Comparison of ENCODE assay signal across 8 mouse cellular contexts in the genomic region with DNA sequence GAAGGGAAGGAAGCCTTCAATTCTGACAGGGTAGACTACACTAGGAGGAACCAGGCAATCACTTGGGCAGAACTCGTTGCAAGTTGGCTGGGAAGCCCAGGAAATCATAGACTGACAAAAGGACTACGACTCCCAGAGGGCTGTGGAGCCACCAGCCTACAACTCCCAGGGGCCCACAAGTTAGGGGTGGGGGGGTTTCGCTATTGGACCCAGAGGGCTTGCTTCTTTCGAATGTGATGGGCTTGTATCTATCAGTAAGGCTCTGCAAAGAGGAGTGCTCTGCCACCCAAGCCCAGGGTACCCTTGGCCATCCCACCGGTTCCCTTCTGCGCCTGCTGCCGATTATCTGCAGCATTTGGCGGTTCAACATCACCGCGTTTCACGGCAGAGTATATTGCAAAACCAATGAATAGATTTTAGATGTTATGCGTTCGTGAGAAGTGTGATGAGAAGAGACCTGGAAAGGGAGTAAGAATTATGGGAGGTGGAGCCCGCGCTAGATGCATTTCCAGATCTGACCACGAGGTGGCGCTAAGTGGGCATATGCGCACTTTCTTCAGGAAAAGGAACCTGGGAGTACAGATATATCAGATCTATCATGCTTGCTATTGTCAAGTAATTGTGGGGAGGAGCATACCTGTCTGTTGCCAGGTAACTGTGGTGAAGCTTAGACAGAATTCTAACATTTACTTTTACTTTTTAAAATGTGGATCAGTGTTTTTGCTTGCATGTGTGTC. TPM values are rescaled to one million over a fixed set of nuclear protein-coding genes. Genes with fewer than 3 reads are reported as not detected.
DNase-seq lines count a peak whose midpoint lies in the region; ATAC-seq and TF ChIP-seq lines count a peak whose summit lies in the region.

No protein-coding gene starts in this region.

- H3K9me3 ChIP-seq in embryonic facial prominence, embryonic 14.5 days (ENCODE audit: control insufficient read depth, low read length) = no peaks in the 10 kb centered on the region
- no peaks in the 10 kb centered on the region for H3K9me3 ChIP-seq in limb, embryonic 13.5 days
- H3K9me3 ChIP-seq in midbrain, embryonic 16.5 days (replicated peaks; ENCODE audit: control insufficient read depth, low read length, poor library complexity, severe bottlenecking) = no peaks in the 10 kb centered on the region

- peak overlapping the region; percentile 35; the same call in 1 of the 2 replicates for H3K9ac ChIP-seq in embryonic facial prominence, embryonic 14.5 days (ENCODE audit: low read depth, low read length)
- H3K9ac ChIP-seq in limb, embryonic 13.5 days = 0 out of 2 replicates have a peak overlapping the region, but pooled peaks have one; percentile 19
- peak overlapping the region; percentile 66 for H3K9ac ChIP-seq in midbrain, embryonic 16.5 days (ENCODE audit: low read depth, low read length)

- peak; percentile 84 for TF ChIP-seq CTCF in bone marrow, adult 2 months (IDR thresholded peaks at IDR 0.05; ENCODE audit: control insufficient read depth, insufficient read depth, low read length)

- TF ChIP-seq POLR2A in bone marrow, adult 2 months (IDR thresholded peaks at IDR 0.05; ENCODE audit: borderline replicate concordance, control insufficient read depth, low read depth, low read length) = no peak

- 11% methylated on average over 18 of the region's 18 CpGs for WGBS in bone marrow, adult 2 months
- WGBS in embryonic facial prominence, embryonic 14.5 days = 11% methylated on average over 18 of the region's 18 CpGs
- WGBS in limb, embryonic 13.5 days = 10% methylated on average over 18 of the region's 18 CpGs
- WGBS in midbrain, embryonic 16.5 days = 9% methylated on average over 18 of the region's 18 CpGs

- H3K4me2 ChIP-seq in embryonic facial prominence, embryonic 14.5 days (ENCODE audit: low read depth, low read length) = peak overlapping the region; percentile 42
- H3K4me2 ChIP-seq in limb, embryonic 13.5 days (replicated peaks) = peak overlapping the region; percentile 51
- H3K4me2 ChIP-seq in midbrain, embryonic 16.5 days (ENCODE audit: low read length) = peak overlapping the region; percentile 61

- no peaks in the 10 kb centered on the region for H3K27me3 ChIP-seq in embryonic facial prominence, embryonic 14.5 days (replicated peaks; ENCODE audit: control insufficient read depth, insufficient read depth, low read length)
- no peaks in the 10 kb centered on the region for H3K27me3 ChIP-seq in limb, embryonic 13.5 days
- no peaks in the 10 kb centered on the region for H3K27me3 ChIP-seq in midbrain, embryonic 16.5 days (ENCODE audit: control insufficient read depth, insufficient read depth, low read depth, low read length)

- no peak overlapping the region for H3K27ac ChIP-seq in bone marrow, adult 2 months (ENCODE audit: control insufficient read depth, insufficient read depth, low read depth, low read length, poor library complexity)
- no peak overlapping the region for H3K27ac ChIP-seq in embryonic facial prominence, embryonic 14.5 days (replicated peaks; ENCODE audit: low read depth, low read length)
- H3K27ac ChIP-seq in limb, embryonic 13.5 days = no peak overlapping the region
- H3K27ac ChIP-seq in midbrain, embryonic 16.5 days (ENCODE audit: low read length) = peak overlapping the region; percentile 75

- peak; percentile 70 for DNase-seq in A20 (ENCODE audit: low read depth, low spot score)
- peak; percentile 18 for DNase-seq in embryonic facial prominence, embryonic 14.5 days (ENCODE audit: low spot score)
- peak; percentile 54 to 73 for DNase-seq in heart, adult 9 months (ENCODE audit: low spot score in 2 of 2)
- DNase-seq in kidney, adult 9 months = peak; percentile 79
- DNase-seq in spleen, postnatal 14 days (ENCODE audit: low spot score in 2 of 2) = peak; percentile 40 to 61

- no peak overlapping the region for H3K4me3 ChIP-seq in bone marrow, adult 2 months (replicated peaks; ENCODE audit: control insufficient read depth, low read depth, low read length)
- H3K4me3 ChIP-seq in embryonic facial prominence, embryonic 14.5 days (ENCODE audit: low read depth, low read length) = peak overlapping the region; percentile 27; the same call in 1 of the 2 replicates
- peak overlapping the region; percentile 25 for H3K4me3 ChIP-seq in limb, embryonic 13.5 days
- peak overlapping the region; percentile 46 for H3K4me3 ChIP-seq in midbrain, embryonic 16.5 days (ENCODE audit: low read depth, low read length)

- 0 out of 2 replicates have a peak, but pooled peaks have one; percentile 30 for ATAC-seq in embryonic facial prominence, embryonic 14.5 days (ENCODE audit: low read depth)
- no peak for ATAC-seq in limb, embryonic 13.5 days (ENCODE audit: low FRiP score, low read depth)
- ATAC-seq in midbrain, embryonic 16.5 days = peak; percentile 91

- H3K4me1 ChIP-seq in bone marrow, adult 2 months (ENCODE audit: control insufficient read depth, insufficient read depth, low read length) = no peaks in the 10 kb centered on the region
- no peaks in the 10 kb centered on the region for H3K4me1 ChIP-seq in embryonic facial prominence, embryonic 14.5 days (ENCODE audit: control insufficient read depth, insufficient read depth, low read length)
- H3K4me1 ChIP-seq in limb, embryonic 13.5 days = no peaks in the 10 kb centered on the region
- no peaks in the 10 kb centered on the region for H3K4me1 ChIP-seq in midbrain, embryonic 16.5 days (ENCODE audit: control insufficient read depth, insufficient read depth, low read length)

- H3K36me3 ChIP-seq in embryonic facial prominence, embryonic 14.5 days (ENCODE audit: control insufficient read depth, insufficient read depth, low read length) = no peaks in the 10 kb centered on the region
- H3K36me3 ChIP-seq in limb, embryonic 13.5 days = no peaks in the 10 kb centered on the region
- no peaks in the 10 kb centered on the region for H3K36me3 ChIP-seq in midbrain, embryonic 16.5 days (ENCODE audit: control insufficient read depth, insufficient read depth, low read length)

RNA-seq across cellular contexts. Expression of a gene that starts 30.1 kb away (rescaled TPM):
- polyA plus RNA-seq in bone marrow, adult 2 months (2011; ENCODE audit: insufficient read depth, insufficient read length, low replicate concordance, missing spikeins) = 3.4 and 17.7 TPM in 2 replicates
- 14.8 and 17.4 TPM in 2 replicates for polyA plus RNA-seq in embryonic facial prominence, embryonic 14.5 days (2014; fragmentation: Nextera tagmentation; extraction: Ambion mirVana)
- polyA plus RNA-seq in limb, embryonic 13.5 days (2015; fragmentation: Nextera tagmentation; extraction: Ambion mirVana) = 16.7 TPM in 2 replicates
- polyA plus RNA-seq in midbrain, embryonic 16.5 days (2015; fragmentation: Nextera tagmentation; extraction: Ambion mirVana) = 24.6 and 26.0 TPM in 2 replicates

Comparison
In these comparisons a context has a peak if more than half of its experiments do, and no peak if none do; other contexts are left out.
1. DNase-seq: peak in every context shown above with its lines; median percentile 79 in kidney, adult 9 months; 70 in A20; 64 in heart, adult 9 months; 50 in spleen, postnatal 14 days; 18 in embryonic facial prominence, embryonic 14.5 days.